Mouse (Mus musculus) gastrocnemius, adult 18-20 months (tissue): ENCODE results near the gene Sf3b5. TPM values are rescaled to one million over a fixed set of nuclear protein-coding genes. Genes with fewer than 3 reads are reported as not detected.
A peak's percentile ranks its signal among the peaks of the same experiment; 100 is the strongest.

Experiments used
- DNase-seq: peaks from one replicate; pipeline ENCODE4 v3.0.0; 2021; ENCODE audit warnings: low spot score
- long read RNA-seq, 2 experiments: library from polyadenylated mRNA; stranded (forward); transcript quantifications; one replicate each; pipeline ENCODE4 v2.0.0; 2021
- total RNA-seq, 2 experiments: library from RNA; stranded (reverse); gene quantifications; 2 replicates each; pipeline ENCODE4 v1.2.3; 2021

Gene Sf3b5
- total RNA-seq = 1 to 10 TPM; 5.2 to 5.7 TPM
- long read RNA-seq, experiment 1, transcript Sf3b5-201 (1 exons, 3,841 nt) = major isoform, 52 of 52 reads
- long read RNA-seq, experiment 1, partial matches to known transcripts = 0 of 52 reads
- long read RNA-seq, experiment 1, other reads (novel, unspliced or antisense) = 0 of 52 reads
- long read RNA-seq, experiment 2, transcript Sf3b5-201 (1 exons, 3,841 nt) = major isoform, 49 of 49 reads
- long read RNA-seq, experiment 2, partial matches to known transcripts = 0 of 49 reads
- long read RNA-seq, experiment 2, other reads (novel, unspliced or antisense) = 0 of 49 reads

GRCm38 (mm10) chr10:13005043-13005442, at the start of gene Sf3b5:
Gene Sf3b5 (plus strand): TSS chr10:13005343.
- DNase-seq = no peak

- no peak for DNase-seq
These were observed 49.3 kb upstream of the Sf3b5 start for GRCm38 (mm10) chr10:12955831-12956230.

- DNase-seq = no peak
These were observed 47.9 kb upstream of the Sf3b5 start for GRCm38 (mm10) chr10:12957271-12957670.

- no peak for DNase-seq
These were observed 43.6 kb upstream of the Sf3b5 start for GRCm38 (mm10) chr10:12961546-12961945.

GRCm38 (mm10) chr10:12962238-12962637, 42.9 kb upstream of the Sf3b5 start:
- DNase-seq = no peak

GRCm38 (mm10) chr10:12963362-12964147, 41.6 kb upstream of the Sf3b5 start:
- DNase-seq = no peak

GRCm38 (mm10) chr10:12964151-12965075, 40.7 kb upstream of the Sf3b5 start, which contains the start of gene Stx11:
Gene Stx11 (minus strand): TSS chr10:12964298.
- DNase-seq = peak; percentile 31

- no peak for DNase-seq
These were observed 39.4 kb upstream of the Sf3b5 start for GRCm38 (mm10) chr10:12965669-12966180.

- DNase-seq = no peak
These were observed 30.6 kb upstream of the Sf3b5 start for GRCm38 (mm10) chr10:12974572-12974971.

- no peak for DNase-seq
These were observed 29.7 kb upstream of the Sf3b5 start for GRCm38 (mm10) chr10:12975461-12975860.

- no peak for DNase-seq
These were observed 29.2 kb upstream of the Sf3b5 start for GRCm38 (mm10) chr10:12975957-12976356.

- no peak for DNase-seq
These were observed 28.6 kb upstream of the Sf3b5 start for GRCm38 (mm10) chr10:12976552-12976951.

GRCm38 (mm10) chr10:12977787-12978212, 27.3 kb upstream of the Sf3b5 start:
- no peak for DNase-seq

- no peak for DNase-seq
These were observed 24.1 kb upstream of the Sf3b5 start for GRCm38 (mm10) chr10:12981071-12981470.

GRCm38 (mm10) chr10:12983516-12983915, 21.6 kb upstream of the Sf3b5 start:
- no peak for DNase-seq

GRCm38 (mm10) chr10:12985028-12985427, 20.1 kb upstream of the Sf3b5 start:
- DNase-seq = no peak

GRCm38 (mm10) chr10:12986485-12986884, 18.7 kb upstream of the Sf3b5 start:
- no peak for DNase-seq

- no peak for DNase-seq
These were observed 18.2 kb upstream of the Sf3b5 start for GRCm38 (mm10) chr10:12986943-12987342.

GRCm38 (mm10) chr10:12991953-12992352, 13.2 kb upstream of the Sf3b5 start:
- DNase-seq = no peak

- DNase-seq = no peak
These were observed 11.6 kb upstream of the Sf3b5 start for GRCm38 (mm10) chr10:12993411-12994039.
